Mouse (Mus musculus) layer of hippocampus, adult 8-10 months (tissue): Measurements from ENCODE around the gene Mapkap1. TPM values are rescaled to one million over a fixed set of nuclear protein-coding genes. Genes with fewer than 3 reads are reported as not detected.
"Not testable (repeated sequence)": the region's sequence is repeated elsewhere in the genome, so short reads cannot be mapped to it uniquely, and the experiment has no call there.

Source experiments
- DNase-seq, 2 experiments: peaks; one replicate each; pipeline ENCODE4 v3.0.0; 2022; ENCODE audit warnings: low spot score in 2 of 2
- total RNA-seq, 4 experiments: library from RNA; stranded (reverse); gene quantifications; 2 replicates each; pipeline ENCODE4 v1.2.4; 2022

The Mapkap1 gene
- total RNA-seq, 4 experiments from 2014 or later, result 63.0 to 71.6 (median 66.3) TPM

- DNase-seq, result no peak
Measured at GRCm38 (mm10) chr2:34431701-34432372, 25.3 kb downstream of the Mapkap1 start.

DNA sequence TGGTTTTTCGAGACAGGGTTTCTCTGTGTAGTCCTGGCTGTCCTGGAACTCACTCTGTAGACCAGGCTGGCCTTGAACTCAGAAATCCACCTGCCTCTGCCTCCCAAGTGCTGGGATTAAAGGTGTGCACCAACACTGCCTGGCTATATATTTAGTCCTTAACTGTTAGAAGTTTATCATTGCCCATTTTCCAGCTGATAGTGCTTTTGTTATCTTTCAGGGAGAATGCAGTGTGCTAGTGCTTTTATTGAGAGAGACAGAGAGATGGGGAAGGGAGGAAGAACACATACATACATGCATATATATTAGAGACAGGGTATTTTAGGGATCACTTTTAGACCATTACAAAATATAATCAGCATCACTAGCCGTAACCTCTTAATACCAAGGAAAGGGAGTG lies 26.3 kb downstream of the Mapkap1 start:
- DNase-seq, result not testable (repeated sequence)

GRCm38 (mm10) chr2:34436321-34436720 lies 29.8 kb downstream of the Mapkap1 start:
- no peak for DNase-seq

DNA sequence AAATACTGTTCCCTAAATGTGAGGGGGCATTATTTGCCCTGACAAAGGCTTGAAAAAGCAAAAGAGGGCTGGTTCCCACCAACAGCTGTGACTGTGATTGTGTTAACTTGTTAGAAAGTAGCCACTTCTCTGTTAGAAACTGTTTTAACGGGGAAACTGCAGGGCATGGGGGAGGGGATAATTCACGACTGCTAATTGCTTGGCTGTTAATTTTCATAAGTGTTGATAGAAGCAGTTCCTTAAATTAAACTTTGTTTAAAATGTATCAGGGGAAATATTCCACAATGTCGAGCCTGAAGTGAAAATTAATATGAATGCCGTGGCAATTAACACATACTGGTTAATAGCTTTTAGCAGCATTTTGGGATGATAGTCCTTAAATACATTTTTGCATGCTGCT lies 42.2 kb downstream of the Mapkap1 start:
- no peak for DNase-seq

DNA sequence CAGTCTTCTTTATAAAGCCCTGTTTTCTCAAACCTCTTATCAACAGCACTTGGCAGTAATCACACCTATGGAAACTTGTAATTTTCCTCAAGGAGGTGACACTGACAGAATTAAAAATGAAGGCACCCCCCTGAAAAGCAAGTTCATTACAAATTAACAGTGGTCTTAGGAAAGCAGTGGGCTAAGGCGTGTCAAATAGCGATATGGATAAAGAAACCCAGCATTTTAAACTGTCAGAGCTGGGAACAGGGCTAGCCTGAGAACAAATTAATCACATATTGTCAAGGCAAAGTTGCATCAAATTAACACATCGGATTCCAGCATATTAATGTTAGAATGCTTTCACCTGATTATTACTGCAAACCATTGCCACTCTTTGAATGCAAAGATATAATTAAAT lies 55.9 kb downstream of the Mapkap1 start:
- DNase-seq, result no peak

GRCm38 (mm10) chr2:34468559-34469141 lies 62.1 kb downstream of the Mapkap1 start:
- DNase-seq, result no peak

DNA sequence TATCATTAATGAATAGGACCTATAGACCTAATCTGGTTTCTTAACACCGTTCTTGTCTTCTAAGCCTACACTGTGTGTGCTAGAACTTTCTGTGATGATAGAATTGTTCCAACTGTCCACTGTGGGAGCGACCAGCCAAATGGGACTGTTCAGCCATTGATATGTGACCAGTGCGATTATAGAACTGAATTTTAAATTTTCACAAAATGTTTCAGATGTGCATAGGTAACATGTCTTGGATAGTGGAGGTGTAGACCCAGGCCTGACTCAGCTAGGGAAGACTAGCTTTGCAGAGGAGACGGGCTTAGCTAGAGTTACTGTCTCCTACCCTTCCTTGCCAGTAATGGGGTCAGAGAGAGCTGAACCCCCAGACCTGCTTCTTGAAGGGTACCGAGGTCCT lies 62.8 kb downstream of the Mapkap1 start:
- no peak for DNase-seq

GRCm38 (mm10) chr2:34473775-34474174 lies 67.2 kb downstream of the Mapkap1 start:
- no peak for DNase-seq

- no peak for DNase-seq
Measured at GRCm38 (mm10) chr2:34481401-34481800, 74.8 kb downstream of the Mapkap1 start.

GRCm38 (mm10) chr2:34482102-34482501 lies 75.5 kb downstream of the Mapkap1 start:
- no peak for DNase-seq

DNA sequence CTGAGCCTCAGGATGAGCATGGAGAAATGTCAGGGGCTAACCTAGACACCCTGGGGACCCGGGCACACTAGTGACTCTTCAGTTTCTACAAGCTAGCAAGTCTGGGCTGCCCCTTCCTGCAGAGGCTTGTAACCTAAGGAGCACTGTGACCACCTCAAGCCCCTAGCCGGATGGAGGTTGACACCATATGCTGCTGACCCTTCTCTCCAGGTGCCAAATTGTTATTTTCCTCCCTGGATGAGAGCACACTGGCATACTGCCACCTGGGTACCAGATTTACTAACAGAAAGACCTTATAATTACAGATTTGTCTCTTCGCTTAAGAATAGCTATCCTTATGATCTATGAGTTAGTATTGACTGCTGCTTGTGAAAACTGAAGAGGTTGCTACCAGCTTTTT lies 76.0 kb downstream of the Mapkap1 start:
- no peak for DNase-seq

DNA sequence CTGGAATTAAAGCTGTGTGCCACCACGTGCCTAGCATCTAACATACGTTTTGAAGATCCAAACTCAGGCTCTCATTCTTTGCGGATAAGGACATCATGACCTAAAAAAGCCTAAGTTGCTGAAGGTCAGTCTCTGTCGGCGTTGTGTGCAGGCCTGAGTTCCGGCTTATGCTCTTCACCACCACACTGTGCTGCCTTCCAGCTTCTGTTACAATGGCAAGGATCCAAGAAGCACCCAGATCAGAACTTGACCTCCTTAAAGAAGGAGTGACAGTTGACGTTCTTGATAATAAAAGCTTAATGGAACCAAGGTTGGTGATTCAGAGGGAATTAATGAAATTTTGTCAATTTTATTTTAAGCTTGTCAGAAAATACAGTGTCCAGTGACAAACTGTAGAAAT lies 80.7 kb downstream of the Mapkap1 start:
- no peak for DNase-seq

GRCm38 (mm10) chr2:34503975-34504730 lies 97.6 kb downstream of the Mapkap1 start:
- no peak for DNase-seq

GRCm38 (mm10) chr2:34506162-34506561 lies 99.6 kb downstream of the Mapkap1 start:
- not testable (repeated sequence) for DNase-seq

DNA sequence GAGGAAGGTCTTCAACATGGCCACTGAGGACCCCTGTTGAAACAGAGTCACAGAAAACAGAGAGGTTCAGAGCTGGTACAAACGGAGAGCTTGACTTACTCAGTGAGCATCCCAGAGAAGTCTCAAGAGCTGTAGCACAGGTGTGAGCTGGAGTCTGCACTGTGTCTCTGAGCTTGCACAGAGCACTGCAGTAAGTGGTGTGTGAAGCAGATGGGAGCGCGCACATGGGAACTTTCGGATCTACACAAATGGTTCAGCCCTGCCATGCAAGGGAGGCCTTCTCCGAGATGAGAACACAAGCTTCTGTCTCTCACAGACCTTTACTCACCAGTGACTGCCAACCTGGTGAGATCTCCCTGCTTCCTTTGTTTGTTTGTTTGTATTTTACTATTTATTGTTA lies 103.3 kb downstream of the Mapkap1 start:
- DNase-seq, result peak; percentile 26 to 32

GRCm38 (mm10) chr2:34515263-34515662 lies 108.7 kb downstream of the Mapkap1 start:
- DNase-seq, result no peak

GRCm38 (mm10) chr2:34518083-34518482 lies 111.5 kb downstream of the Mapkap1 start:
- no peak for DNase-seq

DNA sequence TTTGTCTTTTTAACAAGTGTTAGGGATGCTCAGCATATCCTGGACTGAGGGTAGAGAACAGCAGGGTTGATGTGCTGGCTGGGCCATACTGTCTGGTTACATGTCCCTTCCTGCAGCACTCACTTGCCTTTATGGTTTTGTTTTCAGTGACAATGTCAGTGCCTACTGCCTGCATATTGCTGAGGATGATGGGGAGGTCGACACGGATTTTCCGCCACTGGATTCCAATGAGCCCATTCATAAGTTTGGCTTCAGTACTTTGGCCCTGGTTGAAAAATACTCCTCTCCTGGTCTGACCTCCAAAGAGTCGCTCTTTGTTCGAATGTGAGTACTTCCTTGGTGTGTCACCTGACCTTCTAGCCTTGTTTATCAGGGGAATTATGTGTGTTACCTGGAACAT lies 112.0 kb downstream of the Mapkap1 start:
- no peak for DNase-seq

DNA sequence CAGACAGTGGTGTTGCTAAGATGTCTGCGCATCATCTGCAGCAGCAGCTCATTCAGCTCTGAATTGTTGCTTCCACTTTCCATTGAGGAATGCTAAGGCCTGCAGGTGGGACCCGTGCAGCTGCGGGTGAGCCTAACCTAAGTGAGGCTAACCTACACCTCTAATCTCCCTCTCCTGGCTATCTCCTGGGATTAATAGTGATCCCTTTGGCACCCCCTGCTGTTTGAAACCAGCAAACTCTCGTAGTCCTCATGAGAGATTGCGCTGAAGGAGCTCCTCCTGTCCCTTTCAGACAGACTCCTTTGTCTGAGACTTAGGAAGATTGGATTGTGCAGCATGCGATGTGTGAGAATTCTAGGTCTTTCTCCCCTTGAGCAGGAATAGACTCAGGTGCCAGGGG lies 113.0 kb downstream of the Mapkap1 start:
- peak in 1 of 2 experiments; percentile 55 for DNase-seq

DNA sequence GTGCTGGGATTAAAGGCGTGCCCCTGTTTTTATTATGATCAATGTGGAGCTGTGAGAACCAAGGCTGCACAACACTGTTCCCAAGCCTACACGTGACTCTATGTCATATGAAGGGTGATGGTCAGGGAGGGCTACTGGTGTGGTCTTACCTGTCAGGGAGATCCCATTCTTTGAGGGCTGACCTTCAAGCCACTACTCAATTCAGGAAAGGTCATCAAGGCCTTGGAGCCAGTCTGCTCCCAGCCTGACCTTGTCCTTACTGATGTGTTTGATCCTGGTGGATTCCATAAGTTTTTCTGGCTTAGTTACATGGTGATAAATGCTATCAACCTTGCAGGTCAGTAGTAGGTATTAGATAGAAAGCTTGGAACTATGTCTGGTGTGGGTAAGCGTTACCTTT lies 114.8 kb downstream of the Mapkap1 start:
- no peak for DNase-seq

DNA sequence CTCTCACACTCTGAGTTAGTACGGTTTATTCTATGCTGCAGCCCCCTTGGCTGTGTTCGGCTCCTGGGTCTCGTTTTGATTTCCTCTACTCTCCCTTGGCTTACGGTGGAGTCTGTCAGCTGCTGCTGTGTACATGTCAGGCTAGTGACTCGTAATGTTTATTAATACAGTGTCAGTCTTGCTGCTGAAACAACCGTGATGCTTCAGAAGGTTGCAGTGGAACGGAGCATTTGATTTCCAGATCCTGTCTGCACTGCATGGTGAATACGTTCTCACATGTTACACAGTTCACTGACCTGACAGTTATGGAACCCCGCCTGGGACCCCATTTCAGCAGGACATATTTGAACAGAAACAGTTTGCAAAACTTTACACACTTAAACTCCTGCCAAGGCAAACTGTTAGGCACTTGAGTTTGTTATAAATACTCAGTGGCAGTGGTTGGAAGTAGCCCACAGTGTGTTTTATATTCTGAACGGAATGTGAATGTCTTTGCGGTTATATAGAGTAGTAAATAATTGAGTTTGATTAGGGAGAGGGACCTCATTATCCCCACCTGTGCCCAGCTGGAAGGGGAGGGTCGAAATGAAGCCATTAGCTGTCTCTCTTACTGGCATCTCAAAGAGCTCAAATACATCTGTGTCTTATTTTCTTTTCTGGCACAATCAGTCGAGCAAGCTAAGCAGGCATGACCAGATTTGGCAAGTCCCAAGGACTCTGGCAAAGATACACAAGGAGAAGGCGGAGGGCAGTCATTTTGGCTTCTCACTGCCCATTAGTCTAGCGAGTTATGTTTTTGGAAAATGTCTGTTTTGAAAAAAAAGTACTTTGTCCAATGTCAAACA lies 120.2 kb downstream of the Mapkap1 start:
- DNase-seq, result no peak

- no peak for DNase-seq
Measured at GRCm38 (mm10) chr2:34528491-34528890, 121.9 kb downstream of the Mapkap1 start.
